Mouse (Mus musculus): ENCODE results near the gene Tnfaip8l1. TPM values are rescaled to one million over a fixed set of nuclear protein-coding genes. Genes with fewer than 3 reads are reported as not detected.
A peak's percentile ranks its signal among the peaks of the same experiment; 100 is the strongest.

The Tnfaip8l1 gene
- total RNA-seq (2021) = 1 to 10 TPM; 4.6 to 6.1 TPM
- long read RNA-seq, transcript Tnfaip8l1-201 (2 exons, 2,379 nt) = major isoform, 21 of 25 reads
- long read RNA-seq, partial matches to known transcripts = 0 of 25 reads
- long read RNA-seq, other reads (novel, unspliced or antisense) = 4 of 25 reads

- DNase-seq (ENCODE audit: low spot score in 2 of 2) = peak; percentile 93 to 96
Observed at GRCm38 (mm10) chr17:56162231-56162774, at the start of gene Tnfaip8l1. TSS of gene Tnfaip8l1 (plus strand) at chr17:56162477.

GRCm38 (mm10) chr17:56112743-56113142 lies 49.5 kb upstream of the Tnfaip8l1 start:
- no peak for DNase-seq (ENCODE audit: low spot score in 2 of 2)

DNA sequence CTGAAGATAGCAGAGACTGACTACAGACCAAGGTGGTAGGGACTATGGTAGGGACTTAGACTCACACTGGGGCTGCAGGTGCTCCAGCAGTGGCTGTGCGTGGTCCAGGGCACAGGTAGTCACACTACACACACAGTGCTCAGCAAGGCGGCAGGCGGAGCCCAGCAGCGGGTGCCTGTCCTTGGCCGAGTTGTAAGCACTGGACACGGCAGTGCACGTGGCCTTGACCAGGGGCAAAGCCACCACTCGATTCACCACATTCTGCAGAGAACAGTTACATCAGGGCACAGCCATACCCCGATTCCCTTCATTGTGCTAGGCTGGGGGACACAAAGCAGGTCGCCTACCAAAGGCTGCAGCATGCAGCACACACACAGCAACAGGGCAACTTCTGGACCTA lies 46.1 kb upstream of the Tnfaip8l1 start:
- DNase-seq (ENCODE audit: low spot score in 2 of 2) = no peak

DNA sequence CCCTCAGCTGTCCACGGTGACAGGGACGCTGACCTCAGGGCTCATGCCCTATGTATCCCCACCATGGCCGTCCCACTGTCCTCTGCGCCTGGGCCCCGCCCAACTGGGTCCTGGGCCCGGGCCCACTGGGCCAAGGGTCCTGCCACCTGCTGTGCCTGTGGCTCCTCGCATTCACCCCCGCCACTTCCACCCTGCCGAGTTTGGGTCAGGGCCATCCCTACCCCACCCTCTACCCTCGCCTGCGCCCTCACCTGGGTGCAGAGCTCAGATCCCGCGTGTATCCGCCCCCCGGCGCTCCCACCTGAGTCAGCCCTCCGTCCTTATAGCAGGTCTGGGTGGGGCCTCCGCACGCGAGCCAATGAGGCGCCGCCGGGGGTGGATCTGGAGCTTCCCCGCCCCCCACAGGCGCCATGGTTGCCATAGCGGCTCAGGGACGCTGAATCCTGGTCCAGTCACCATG lies 45.0 kb upstream of the Tnfaip8l1 start, which contains the start of gene Plin5:
TSS of gene Plin5 (minus strand) at position 346 of the 460 bp plus-strand sequence.
- DNase-seq (ENCODE audit: low spot score in 2 of 2) = no peak

- DNase-seq (ENCODE audit: low spot score in 2 of 2) = no peak
Observed at GRCm38 (mm10) chr17:56119431-56119830, 42.8 kb upstream of the Tnfaip8l1 start.

DNA sequence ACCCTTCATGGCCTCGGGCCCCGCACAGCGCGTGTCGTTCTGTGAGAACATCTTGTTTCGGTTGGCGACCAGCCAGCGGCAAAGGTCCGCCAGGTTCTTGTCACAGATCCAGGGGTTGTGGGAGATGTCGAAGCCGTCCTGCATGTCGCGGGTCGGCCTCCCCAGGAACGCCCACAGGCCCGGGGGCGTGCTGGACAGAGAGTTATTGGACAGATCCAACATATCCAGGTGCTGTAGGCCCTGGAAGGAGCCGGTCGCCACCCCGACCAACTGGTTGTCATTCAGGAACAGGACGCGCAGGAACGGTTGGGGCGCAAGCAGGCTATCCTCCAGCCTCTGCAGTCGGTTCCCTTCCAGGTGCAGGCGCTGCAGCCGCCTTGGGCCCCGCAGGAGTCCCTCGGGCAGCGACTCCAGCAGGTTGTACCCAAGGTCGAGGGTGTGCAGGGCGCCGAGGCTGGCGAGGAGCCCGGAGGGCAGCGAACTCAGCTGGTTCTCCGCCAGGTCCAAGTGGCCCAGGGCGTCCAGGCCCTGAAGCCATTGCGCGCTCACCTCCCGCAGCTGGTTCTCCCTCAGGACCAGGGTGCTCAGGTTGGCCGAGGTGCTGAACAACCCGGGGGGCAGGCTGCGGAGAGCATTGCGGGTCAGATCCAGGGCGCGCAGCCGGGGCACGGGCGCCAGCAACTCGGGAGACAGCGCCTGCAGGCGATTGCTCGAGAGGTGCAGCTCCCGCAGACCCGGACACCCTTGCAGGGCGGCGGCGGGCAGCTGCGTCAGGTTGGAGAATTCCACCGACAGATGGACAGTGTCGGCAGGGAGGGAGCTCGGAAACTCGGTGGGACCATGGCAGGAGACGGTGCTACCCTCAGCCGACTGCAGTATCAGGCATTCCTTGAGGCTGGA lies 42.0 kb upstream of the Tnfaip8l1 start:
- no peak for DNase-seq (ENCODE audit: low spot score in 2 of 2)

DNA sequence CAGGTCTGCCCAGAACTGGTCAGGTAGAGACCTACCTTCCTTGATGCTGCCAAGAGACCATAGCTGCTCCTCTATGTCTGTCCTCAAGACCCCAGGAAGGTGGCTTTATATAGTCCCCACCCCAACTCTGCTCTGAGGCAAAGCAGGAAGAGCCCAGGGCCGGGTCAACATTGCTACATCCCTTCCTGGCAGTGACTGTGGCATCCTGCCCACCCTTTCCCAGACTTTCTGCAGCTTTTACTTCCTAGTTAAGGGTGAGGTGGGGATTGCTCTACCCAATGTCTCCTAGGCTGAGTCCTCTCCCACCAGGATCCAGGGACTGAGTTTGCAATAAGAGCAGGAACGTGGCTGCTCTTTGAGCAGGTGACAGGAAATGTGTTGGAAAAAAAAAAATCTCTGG lies 40.5 kb upstream of the Tnfaip8l1 start, which contains the start of gene Lrg1:
TSS of gene Lrg1 (minus strand) at position 176 of the 400 bp plus-strand sequence.
- DNase-seq (ENCODE audit: low spot score in 2 of 2) = no peak

DNA sequence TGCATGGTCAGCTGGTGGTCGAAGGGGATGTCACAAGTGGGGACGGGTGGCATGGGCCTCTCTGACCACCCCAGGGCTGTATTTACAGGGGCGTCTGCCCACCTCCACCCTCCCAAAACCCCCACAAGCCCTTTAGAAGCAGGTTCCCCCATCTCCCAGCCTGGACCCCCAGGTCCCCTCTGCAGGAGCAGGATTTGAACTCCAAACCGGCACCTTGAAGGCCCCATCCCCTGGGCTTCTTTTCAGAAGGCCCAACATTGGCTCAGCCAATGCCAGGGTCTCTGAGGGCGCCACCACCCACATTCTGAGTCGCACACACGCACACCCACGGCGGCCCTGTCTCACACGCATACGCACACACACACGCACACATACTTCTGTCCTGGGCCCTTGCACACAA lies 39.1 kb upstream of the Tnfaip8l1 start:
- no peak for DNase-seq (ENCODE audit: low spot score in 2 of 2)

DNA sequence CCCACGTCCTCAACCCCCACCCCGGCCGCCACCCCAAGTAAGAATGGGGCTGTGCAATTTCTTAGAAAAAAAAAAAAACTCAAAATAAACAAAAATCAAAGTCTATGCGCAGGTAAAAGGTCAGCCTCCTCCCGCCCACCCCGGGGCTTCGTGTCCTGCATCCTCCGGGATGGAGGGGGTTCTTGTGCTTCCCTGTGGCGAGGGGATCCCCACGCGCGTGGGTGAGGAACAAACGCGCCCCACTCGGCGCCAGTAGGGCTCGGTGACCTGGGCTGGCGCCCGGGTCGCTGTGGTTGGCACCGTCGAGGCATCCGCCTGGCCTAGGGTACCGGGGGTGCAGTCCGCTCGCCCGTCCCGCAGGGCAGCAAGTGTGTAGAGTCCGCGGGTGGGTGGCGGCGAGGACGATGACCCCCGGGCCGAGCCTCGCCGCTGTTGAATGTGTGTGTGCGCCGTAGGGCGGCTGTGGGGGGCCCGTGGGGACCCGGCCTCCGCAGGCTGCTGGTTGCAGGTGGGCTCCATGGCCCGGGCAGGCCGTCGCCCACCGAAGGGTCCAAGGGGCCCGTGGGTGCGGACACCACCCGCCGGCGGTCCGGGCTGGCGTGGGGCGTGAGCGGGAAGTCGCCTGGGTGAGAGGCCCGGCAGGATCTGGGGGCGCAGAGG lies 38.5 kb upstream of the Tnfaip8l1 start:
- DNase-seq (ENCODE audit: low spot score in 2 of 2) = no peak

- DNase-seq (ENCODE audit: low spot score in 2 of 2) = no peak
Observed at GRCm38 (mm10) chr17:56124377-56125275, 37.7 kb upstream of the Tnfaip8l1 start.

- no peak for DNase-seq (ENCODE audit: low spot score in 2 of 2)
Observed at GRCm38 (mm10) chr17:56125276-56125630, 37.0 kb upstream of the Tnfaip8l1 start.

DNA sequence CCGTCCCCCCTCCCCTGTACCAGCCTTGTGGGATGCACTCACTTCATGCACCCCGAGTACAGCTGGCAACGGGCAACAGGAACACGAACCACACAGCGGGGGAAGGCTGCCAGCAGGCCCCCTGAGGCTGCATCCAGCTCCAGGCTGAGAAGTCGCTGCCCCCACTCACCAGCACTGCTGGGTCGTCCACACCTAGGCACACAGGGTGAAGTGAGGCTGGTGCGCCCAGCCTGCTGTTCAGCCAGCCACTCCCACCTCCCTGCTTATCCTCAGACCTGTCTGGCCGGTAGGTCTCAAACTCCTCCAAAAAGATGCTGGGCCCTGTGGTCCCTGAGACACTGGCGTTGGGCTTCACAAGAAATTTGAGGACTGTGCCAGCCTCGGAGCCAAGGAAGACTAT lies 36.1 kb upstream of the Tnfaip8l1 start:
- no peak for DNase-seq (ENCODE audit: low spot score in 2 of 2)

DNA sequence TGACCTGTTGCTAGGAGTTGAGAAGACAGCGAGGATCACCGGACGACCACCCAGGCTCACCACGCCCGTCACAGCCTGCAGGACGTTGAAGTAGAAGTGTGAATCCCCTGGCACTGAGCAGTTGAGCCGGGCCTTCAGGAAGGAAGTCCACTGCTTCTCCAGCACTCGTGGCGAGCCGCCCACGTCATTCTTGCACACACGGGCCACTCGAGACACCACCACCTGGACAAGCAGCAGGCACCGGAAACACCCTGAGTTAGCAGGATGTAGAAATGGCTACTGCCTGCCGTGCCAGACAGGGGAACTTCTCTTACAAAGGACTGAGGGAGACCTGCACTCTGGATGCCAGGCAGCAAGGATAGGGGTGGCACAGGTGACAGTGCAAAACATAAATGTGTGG lies 34.0 kb upstream of the Tnfaip8l1 start:
- no peak for DNase-seq (ENCODE audit: low spot score in 2 of 2)

- no peak for DNase-seq (ENCODE audit: low spot score in 2 of 2)
Observed at GRCm38 (mm10) chr17:56131136-56131535, 31.1 kb upstream of the Tnfaip8l1 start.

DNA sequence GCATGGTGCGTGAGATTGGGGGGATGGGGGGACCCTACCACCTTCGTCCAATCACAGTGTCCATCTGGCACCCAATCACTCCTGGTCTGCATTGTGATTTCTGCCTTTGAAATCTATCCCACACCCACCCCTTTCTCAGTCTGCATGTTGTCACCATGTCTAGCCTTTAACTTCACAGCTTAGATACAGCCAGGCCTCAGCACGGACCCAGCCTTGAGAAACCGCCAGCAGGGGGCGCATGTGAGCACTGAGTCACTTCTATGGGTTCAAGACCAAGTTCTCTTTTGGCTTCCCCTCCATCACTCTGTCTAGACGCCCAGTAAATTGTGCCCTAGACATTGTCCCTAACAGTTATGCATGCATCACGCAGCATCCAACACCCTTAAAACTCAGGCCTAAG lies 30.5 kb upstream of the Tnfaip8l1 start:
- DNase-seq (ENCODE audit: low spot score in 2 of 2) = peak in 1 of 2 experiments; percentile 74

DNA sequence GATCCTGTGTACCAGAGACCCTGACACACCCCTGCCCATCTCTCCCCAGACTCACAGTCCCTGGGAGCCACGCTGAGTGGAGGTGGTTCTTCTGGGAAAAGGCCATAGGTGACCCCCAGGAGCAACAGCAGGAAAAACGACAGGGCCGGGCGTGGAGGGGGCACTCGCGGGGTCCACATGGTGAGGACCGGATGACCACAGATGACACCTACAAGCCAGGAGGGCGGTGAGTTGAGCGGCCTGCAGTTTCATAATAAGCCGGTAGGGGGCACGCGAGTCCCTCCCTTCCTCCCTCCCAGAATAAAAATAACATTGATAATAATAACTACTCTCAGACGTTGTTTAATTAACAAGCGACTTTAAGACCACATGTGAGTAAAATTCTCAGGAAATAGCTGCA lies 29.6 kb upstream of the Tnfaip8l1 start:
- peak in 1 of 2 experiments; percentile 69 for DNase-seq (ENCODE audit: low spot score in 2 of 2)

DNA sequence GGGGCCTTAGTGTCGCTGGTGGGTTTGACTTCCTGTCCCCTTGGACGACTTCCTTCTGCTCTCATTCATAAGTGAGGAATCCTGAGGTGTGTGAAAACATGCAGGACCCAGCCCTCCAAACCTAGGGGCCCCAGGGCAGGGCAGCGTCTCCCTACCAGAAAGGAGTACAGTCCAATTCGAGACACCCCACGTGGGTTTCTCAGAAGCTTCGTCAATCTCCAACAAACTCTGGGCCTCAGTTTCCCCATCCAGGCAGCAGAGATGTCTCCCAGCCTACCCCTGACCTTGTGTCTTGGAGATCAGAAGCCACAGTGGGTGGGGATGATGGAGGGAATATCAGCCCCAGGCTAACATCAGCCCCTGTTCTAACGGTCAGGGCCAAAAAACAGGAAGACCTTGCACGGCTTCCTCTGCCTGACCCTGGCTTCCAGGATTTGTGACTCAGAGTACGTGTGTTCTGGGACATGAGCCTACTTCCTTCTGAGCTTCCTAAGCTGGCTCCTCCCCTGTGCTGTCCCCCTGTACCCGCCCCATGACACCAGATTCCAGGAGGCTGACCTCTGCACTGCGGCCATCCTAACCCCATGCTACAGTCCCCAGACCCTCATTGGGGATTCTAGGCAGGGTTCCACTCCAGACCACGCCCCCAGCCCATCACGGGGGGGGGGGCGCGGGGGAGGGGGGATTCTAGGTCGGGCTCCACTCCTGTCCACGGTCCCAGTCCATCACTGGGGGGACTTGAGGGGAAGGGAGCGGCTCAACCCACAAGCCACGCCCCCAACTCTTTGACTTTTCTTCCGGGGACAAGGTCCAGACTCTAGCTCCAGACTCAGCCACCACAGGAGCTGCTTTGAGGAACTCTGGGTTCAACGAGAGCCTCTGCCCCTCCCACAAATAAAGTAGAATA lies 28.6 kb upstream of the Tnfaip8l1 start:
- DNase-seq (ENCODE audit: low spot score in 2 of 2) = no peak

DNA sequence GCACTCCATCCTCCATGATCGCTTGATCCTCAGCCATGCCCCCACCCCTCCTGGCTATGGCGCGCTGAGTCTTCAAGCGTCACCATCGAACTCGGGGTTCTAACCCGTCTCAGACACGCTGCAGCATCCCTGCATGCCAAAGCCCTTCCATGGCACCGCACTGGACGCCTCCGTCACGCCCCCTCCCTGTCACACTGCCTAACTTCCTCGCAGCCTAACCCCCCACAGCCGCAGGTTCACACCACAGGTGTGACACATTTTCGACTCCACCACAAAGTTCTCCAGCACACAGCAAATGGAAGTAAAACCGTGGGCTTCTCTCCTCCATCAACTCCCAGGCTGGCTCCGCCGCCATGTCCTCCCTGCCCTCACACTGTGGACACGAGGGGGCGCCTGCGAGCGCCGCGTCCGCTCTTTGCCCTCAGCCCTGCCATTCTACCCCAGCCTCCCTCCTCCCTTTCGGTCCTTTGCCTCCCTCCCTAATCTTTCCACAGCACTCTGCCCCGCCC lies 27.8 kb upstream of the Tnfaip8l1 start:
- DNase-seq (ENCODE audit: low spot score in 2 of 2) = peak in 1 of 2 experiments; percentile 64

DNA sequence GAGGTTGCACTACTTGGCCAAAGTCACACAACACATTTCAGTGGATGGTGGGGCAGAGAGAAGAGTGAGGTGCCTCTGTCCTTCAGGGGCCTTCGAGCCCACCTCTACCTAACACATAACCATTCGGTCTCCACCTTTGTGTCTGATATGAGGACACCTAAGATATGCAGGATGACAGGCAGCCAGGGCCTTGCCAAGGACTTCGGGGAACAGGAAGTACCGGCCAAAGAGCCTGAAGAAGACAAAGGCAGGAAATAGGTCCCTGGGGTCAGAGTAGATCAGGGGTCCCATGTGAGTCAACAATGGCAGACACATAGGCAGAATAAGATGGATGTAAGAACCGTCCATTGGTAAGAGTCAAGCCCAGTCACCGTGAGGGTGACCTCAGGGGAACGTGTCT lies 25.7 kb upstream of the Tnfaip8l1 start:
- no peak for DNase-seq (ENCODE audit: low spot score in 2 of 2)
